Mouse (Mus musculus) megakaryocyte-erythroid progenitor cell, adult 5 weeks (primary cell): ENCODE data around the gene Spry2. TPM values are rescaled to one million over a fixed set of nuclear protein-coding genes. Genes with fewer than 3 reads are reported as not detected.

ENCODE experiments used
- polyA plus RNA-seq: library from polyadenylated mRNA; stranded (reverse); fragments of >175 nt; gene quantifications from 2 replicates; pipeline ENCODE4 v1.2.3, GENCODE M21; 2012

The Spry2 gene
- polyA plus RNA-seq: 16.1 and 24.0 TPM in 2 replicates

DNA sequence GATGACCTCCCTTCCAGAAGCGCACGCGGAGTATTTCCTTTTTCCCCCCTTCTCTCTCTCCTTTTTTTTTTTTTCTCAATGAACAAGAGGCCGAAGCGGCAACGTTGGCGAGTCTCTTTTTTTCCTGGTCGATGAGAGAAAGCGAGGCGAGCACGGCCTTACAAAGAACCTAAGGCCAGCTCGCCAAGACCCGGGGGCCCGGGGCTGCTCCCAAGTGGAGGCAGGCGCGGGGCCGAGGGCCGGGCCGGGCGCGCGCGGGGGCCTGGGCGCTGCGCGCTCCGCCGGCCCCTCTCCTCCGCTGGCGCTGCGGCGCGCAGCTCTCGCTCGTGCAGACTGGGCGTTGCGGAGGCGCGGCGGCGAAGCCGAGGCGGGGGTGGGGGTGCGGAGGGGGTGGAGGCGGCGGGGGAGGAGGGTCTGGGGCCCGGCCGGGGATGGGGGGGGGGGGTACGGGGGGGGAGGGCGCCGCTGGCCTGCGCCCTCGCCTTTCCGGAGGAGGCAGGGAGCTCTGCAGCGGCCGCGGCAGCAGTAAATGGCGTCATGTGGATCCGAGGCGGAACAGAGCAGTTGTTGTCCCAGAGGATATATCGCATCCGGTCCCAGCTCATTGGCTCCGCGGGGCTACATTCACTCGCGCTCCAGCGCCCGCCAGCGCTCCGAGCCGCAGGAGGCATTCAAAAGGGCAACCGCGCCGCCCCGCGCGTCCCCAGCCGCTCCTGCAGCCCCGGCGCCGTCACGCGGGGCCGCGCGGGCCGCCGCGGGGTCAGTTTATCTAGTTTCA lies at the start of gene Spry2:
Gene Spry2, minus strand, starts transcription at position 29 of the 778 bp plus-strand sequence.

Other genes starting within 250 kb of the Spry2 start
- not detected in 2 replicates for gene Trim52, start 209.4 kb upstream of the Spry2 start, polyA plus RNA-seq